Mouse (Mus musculus) adrenal gland, adult 8-10 months (tissue): ENCODE data around the gene Pde1c. TPM values are rescaled to one million over a fixed set of nuclear protein-coding genes. Genes with fewer than 3 reads are reported as not detected.
A peak's percentile ranks its signal among the peaks of the same experiment; 100 is the strongest.

Source experiments
- DNase-seq: peaks from one replicate; pipeline ENCODE4 v3.0.0; 2022
- microRNA-seq, 2 experiments: library from miRNA; unstranded; fragments of <30 nt; microRNA quantifications; one replicate each; pipeline ENCODE4 v1.2.0; 2022
- total RNA-seq, 4 experiments: library from RNA; stranded (reverse); gene quantifications; 2 replicates each; pipeline ENCODE4 v1.2.4; 2022

The Pde1c gene
- total RNA-seq, 4 experiments from 2014 or later: 0.14 to 0.40 (median 0.29) TPM

DNA sequence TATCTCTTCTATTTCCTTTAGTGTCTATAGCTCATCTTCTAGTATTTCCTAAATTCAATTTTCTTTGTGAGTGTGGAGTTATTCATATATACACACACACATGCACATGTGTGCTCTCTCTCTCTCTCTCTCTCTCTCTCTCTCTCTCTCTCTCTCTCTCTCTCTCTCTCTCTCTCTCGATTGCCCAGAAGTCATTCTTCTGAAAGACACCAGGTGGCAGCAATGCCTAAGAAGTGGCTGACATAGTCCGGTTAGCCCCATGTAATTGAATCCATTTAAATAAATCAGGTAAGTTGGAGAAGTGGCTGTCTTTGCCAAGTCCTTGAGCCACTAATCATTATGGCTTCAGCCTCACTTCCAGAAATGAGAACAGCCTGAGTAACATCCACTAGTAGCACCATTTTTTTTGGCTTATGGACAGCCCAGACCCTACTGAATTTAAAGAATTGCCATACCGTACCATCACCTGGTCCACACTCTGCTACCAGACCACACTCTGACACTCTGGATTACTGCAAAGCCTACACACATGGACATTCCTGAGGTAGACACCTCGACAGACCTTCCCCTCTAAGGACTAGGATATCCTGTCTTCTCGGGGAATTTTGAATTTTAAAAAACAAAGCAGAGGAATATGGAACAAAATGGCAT, 502.1 kb downstream of the Pde1c start:
- DNase-seq: peak; percentile 3

GRCm38 (mm10) chr6:56063736-56064135, 505.2 kb downstream of the Pde1c start:
- DNase-seq: no peak

DNA sequence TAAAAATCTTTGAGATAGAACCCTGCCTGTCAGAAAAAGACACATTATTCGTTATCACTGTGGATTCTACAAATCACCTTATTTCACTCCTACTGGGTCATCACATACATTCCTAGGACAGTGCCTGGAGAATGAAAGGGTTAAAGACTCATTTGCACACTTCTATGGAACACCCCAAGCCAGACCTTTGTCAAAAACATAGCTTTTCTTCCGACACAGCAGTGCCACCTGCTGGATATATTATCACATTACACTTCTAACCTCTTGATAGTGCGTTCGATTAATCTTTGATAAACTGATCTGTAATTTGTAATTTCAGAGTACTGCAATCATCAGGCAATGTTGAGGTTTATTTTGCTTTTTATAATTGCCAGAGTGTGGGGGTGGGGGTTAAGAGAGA, 519.8 kb downstream of the Pde1c start:
- DNase-seq: no peak

DNA sequence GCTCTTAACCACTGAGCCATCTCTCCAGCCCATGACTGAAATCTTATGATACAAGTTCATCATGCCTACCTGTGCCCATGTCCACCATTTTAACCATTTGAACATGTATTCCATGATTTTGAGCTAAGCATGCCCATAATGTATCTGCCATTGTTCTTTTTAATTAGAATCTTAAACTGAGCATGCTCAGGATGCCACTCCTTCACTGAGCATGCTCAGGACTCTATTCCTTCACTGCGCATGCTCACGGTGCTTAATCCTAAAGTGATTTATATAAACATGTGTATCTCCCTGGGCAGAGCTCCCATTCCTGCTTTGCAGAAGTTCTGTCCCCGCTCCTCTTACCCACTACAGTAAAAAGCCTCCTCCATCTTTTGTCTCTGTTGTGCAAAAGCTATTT, 520.3 kb downstream of the Pde1c start:
- DNase-seq: no peak

DNA sequence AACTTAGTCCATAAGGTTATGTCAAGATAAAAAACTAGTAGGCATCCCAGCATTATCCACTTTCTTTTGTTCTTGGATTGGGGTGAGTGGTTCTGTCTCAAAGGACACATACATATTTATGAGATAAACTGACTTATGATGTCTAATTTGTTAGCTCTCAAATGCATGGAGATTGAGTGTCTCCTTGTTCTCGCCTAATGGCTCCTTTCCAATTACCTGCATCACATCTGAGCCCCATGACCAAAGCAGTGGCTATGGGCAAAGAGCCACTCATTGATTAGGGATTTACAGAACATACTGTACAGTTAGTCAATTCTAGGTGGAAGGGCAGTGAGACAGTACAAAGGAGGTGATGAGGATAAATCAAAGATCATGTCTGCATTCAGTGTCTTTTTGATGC, 524.2 kb downstream of the Pde1c start:
- DNase-seq: no peak

GRCm38 (mm10) chr6:56044270-56044669, 524.6 kb downstream of the Pde1c start:
- DNase-seq: no peak

- no peak for DNase-seq
Observed at GRCm38 (mm10) chr6:56039476-56040055, 529.3 kb downstream of the Pde1c start.

- no peak for DNase-seq
Observed at GRCm38 (mm10) chr6:56035054-56035453, 533.8 kb downstream of the Pde1c start.

GRCm38 (mm10) chr6:56032231-56032630, 536.7 kb downstream of the Pde1c start:
- DNase-seq: no peak

DNA sequence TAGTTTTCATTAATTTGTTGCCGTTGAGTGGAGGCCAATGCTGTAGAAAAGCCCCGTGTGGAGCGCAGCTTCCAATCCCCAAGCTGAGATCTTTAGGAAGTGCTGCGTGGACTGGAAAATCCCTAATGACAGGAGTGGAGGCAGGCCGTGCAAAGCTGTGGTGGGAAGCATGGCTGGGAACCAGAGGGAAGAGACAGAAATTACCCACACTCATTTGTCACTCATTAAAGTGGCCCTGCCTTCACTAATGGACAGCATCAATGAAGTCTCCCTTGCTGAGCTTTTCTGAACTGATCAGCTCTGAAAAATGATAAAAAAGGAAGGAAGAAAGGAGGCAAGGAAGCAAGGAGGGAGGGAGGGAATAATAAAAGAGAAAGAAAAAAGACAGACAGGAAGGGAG, 538.9 kb downstream of the Pde1c start:
- no peak for DNase-seq

GRCm38 (mm10) chr6:56027966-56028365, 540.9 kb downstream of the Pde1c start:
- no peak for DNase-seq

DNA sequence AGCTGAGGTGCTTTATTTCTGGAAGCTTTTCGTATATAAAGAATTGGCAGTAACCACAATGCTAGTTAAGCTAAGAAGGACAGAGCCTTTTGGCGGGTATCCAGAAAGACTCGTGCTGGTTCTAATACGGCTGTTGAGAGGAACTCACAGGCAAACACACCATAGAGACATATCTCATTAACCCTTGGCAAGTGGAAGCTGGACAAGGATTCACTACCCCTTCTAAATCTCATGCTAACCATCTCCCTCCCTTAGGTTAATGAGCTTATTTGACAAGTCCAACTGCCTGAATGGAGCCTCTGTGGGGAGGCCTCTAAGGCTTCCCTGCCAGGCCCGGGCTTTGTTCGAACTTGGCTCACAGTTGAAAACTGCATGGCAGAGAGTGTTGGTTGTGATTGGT, 541.6 kb downstream of the Pde1c start:
- DNase-seq: no peak

GRCm38 (mm10) chr6:56025533-56025932, 543.4 kb downstream of the Pde1c start:
- no peak for DNase-seq

Small RNA genes within 50 kb of the gene (microRNA-seq; reads per million reads assigned to microRNA genes)
- 0 reads per million in 2 experiments for gene Gm44413

Other genes starting within 250 kb of the Pde1c start
- gene Lsm5, start 135.6 kb upstream of the Pde1c start, total RNA-seq: 10 to 100 TPM; 20.1 to 25.2 (median 23.4) TPM
- gene Avl9, start 145.8 kb upstream of the Pde1c start, total RNA-seq: 10 to 100 TPM; 29.5 to 36.6 (median 31.3) TPM
- gene Kbtbd2, start 228.7 kb upstream of the Pde1c start, total RNA-seq: 10 to 100 TPM; 31.8 to 37.0 (median 33.8) TPM